Mouse (Mus musculus) E14TG2a.4 (cell line): ENCODE results near the gene Ints6l.

ENCODE experiments used
- CTCF ChIP-seq: conservative IDR thresholded peaks from 2 replicates; pipeline ENCODE4 v1.5.1; 2014; ENCODE audit warnings: low read length
- NANOG ChIP-seq: IDR thresholded peaks from 2 replicates; pipeline ENCODE4 v1.6.1; 2014; ENCODE audit warnings: borderline replicate concordance, low read length, mixed read lengths
- POU5F1 ChIP-seq: IDR thresholded peaks from 2 replicates; pipeline ENCODE4 v1.6.1; 2014; ENCODE audit warnings: low read length, borderline replicate concordance

GRCm38 (mm10) chrX:56462020-56462933 lies 7.6 kb downstream of the Ints6l start:
- no peak for TF ChIP-seq CTCF
- TF ChIP-seq POU5F1, result no peak
- no peak for TF ChIP-seq NANOG
